Mouse (Mus musculus) lung, adult 2 months (tissue): ENCODE measurements around the gene Trpv5.

Experiments used
- CTCF ChIP-seq: fragments of 200-500 bp; IDR thresholded peaks from 2 replicates; pipeline ENCODE4 v1.5.1; 2011; ENCODE audit warnings: mild to moderate bottlenecking, low read length, control low read depth; ENCODE audit not compliant: insufficient read depth
- POLR2A ChIP-seq: fragments of 200-500 bp; IDR thresholded peaks from 2 replicates; pipeline ENCODE4 v1.6.1; 2011; ENCODE audit warnings: low read depth, mild to moderate bottlenecking, control low read depth, low read length, borderline replicate concordance; ENCODE audit errors: extremely low read depth

GRCm38 (mm10) chr6:41637393-41637792 lies 43.2 kb downstream of the Trpv5 start:
- TF ChIP-seq POLR2A (no peak), CTCF (no peak)
